ENCODE assay signal across 16 mouse cellular contexts in genomic region chr4:116192286-116192835, GRCm38 (mm10). TPM values are rescaled to one million over a fixed set of nuclear protein-coding genes. Genes with fewer than 3 reads are reported as not detected.
DNase-seq lines count a peak whose midpoint lies in the region; ATAC-seq and TF ChIP-seq lines count a peak whose summit lies in the region.
"Had no signal": no experiment of that assay in that cellular context is flagged by ENCODE, and none has a peak within 500 bp of the region (broad histone marks: within the 10 kb centered on the region; RNA-seq: fewer than 3 reads in every experiment).

No protein-coding gene starts in this region.

- no peaks in the 10 kb centered on the region for H3K27me3 ChIP-seq in heart, embryonic 10.5 days (ENCODE audit: insufficient read depth, poor library complexity, severe bottlenecking)
- no peaks in the 10 kb centered on the region for H3K27me3 ChIP-seq in lung, postnatal 0 days (replicated peaks; ENCODE audit: insufficient read depth, low read length)
- H3K27me3 ChIP-seq: heart, embryonic 13.5 days had no signal

- H3K4me2 ChIP-seq in lung, postnatal 0 days (replicated peaks; ENCODE audit: low read depth, low read length), result no peak overlapping the region
- H3K4me2 ChIP-seq: heart, embryonic 13.5 days; lung, embryonic 14.5 days had no signal

- TF ChIP-seq CTCF in lung, postnatal 0 days (IDR thresholded peaks at IDR 0.05), result no peak

- no peak overlapping the region for H3K9ac ChIP-seq in lung, postnatal 0 days (replicated peaks; ENCODE audit: low read depth)
- H3K9ac ChIP-seq: heart, embryonic 13.5 days; lung, embryonic 14.5 days had no signal

- no peaks in the 10 kb centered on the region for H3K9me3 ChIP-seq in heart, embryonic 10.5 days
- H3K9me3 ChIP-seq in lung, postnatal 0 days (ENCODE audit: low read length), result no peaks in the 10 kb centered on the region
- H3K9me3 ChIP-seq: heart, embryonic 13.5 days had no signal

- no peaks in the 10 kb centered on the region for H3K36me3 ChIP-seq in heart, embryonic 10.5 days
- no peaks in the 10 kb centered on the region for H3K36me3 ChIP-seq in lung, postnatal 0 days (ENCODE audit: insufficient read depth, low read length)
- H3K36me3 ChIP-seq: heart, embryonic 13.5 days had no signal

- TF ChIP-seq EP300 in lung, postnatal 0 days (IDR thresholded peaks at IDR 0.05), result no peak

- H3K27ac ChIP-seq in heart, embryonic 10.5 days, result no peak overlapping the region
- no peak overlapping the region for H3K27ac ChIP-seq in lung, postnatal 0 days (ENCODE audit: low read length)
- H3K27ac ChIP-seq: heart, embryonic 13.5 days had no signal

- ATAC-seq in lung, postnatal 0 days, result peak; percentile 37
- 0 out of 2 replicates have a peak, but pooled peaks have one; percentile 39 for ATAC-seq in common myeloid progenitor, adult 5-6 weeks (replicated peaks; ENCODE audit: low read depth, poor library complexity, severe bottlenecking)
- ATAC-seq: hindbrain, embryonic 16.5 days had no signal

- H3K4me3 ChIP-seq in heart, embryonic 10.5 days, result no peak overlapping the region
- H3K4me3 ChIP-seq in lung, postnatal 0 days (ENCODE audit: low read depth, low read length), result no peak overlapping the region
- H3K4me3 ChIP-seq: heart, embryonic 13.5 days had no signal

- peak; percentile 94 for DNase-seq in heart, adult 11 months
- no peak for DNase-seq in heart, embryonic 10.5 days (ENCODE audit: low spot score)
- no peak for DNase-seq in lung, postnatal 0 days (ENCODE audit: low spot score)
- no peak for DNase-seq in lung, adult 18-20 months
- DNase-seq in kidney, postnatal 4 days, result peak; percentile 43 to 58
- no peak for DNase-seq in layer of hippocampus, postnatal 25 days (ENCODE audit: extremely low spot score in 1 of 2, low spot score in 1 of 2)
- DNase-seq: cerebellum, adult 2 months; lung, embryonic 14.5 days had no signal

- H3K4me1 ChIP-seq in heart, embryonic 10.5 days, result peaks cover 13% of the 10 kb centered on the region; the same call in 1 of the 2 replicates
- H3K4me1 ChIP-seq in lung, postnatal 0 days (ENCODE audit: insufficient read depth, low read depth, low read length), result no peaks in the 10 kb centered on the region

- WGBS in heart, embryonic 10.5 days, result 49% methylated on average over 4 of the region's 4 CpGs
- WGBS in lung, postnatal 0 days, result 30% methylated on average over 4 of the region's 4 CpGs

RNA-seq across cellular contexts. Expression of gene Gm49337, which starts 19.2 kb away (rescaled TPM):
- polyA plus RNA-seq in heart, embryonic 10.5 days (2016; fragmentation: Nextera tagmentation; extraction: Ambion mirVana), result not detected in 2 replicates
- polyA plus RNA-seq in lung, postnatal 0 days (2015; fragmentation: Nextera tagmentation; extraction: Ambion mirVana), result not detected in 2 replicates
- 0.41 and 0.63 TPM in 2 replicates for total RNA-seq in common myeloid progenitor, adult 5-6 weeks (2017)
- total RNA-seq in layer of hippocampus, postnatal 25 days (2021), result 1 to 10 TPM in 1 of 2 experiments, not detected in 1; 2.9 TPM
- total RNA-seq: midbrain, postnatal 0 days had no signal
- polyA plus RNA-seq: cerebellum, adult 2 months; heart, embryonic 13.5 days; hindbrain, embryonic 16.5 days; limb, embryonic 11.5 days; lung, embryonic 14.5 days; midbrain, postnatal 0 days; neural tube, embryonic 14.5 days had no signal

RNA-seq across cellular contexts. Expression of gene 1700042G07Rik, which starts 19.2 kb away (rescaled TPM):
- not detected in 2 replicates for polyA plus RNA-seq in heart, embryonic 10.5 days (2016; fragmentation: Nextera tagmentation; extraction: Ambion mirVana)
- polyA plus RNA-seq in lung, postnatal 0 days (2015; fragmentation: Nextera tagmentation; extraction: Ambion mirVana), result not detected in 2 replicates
- not detected in 2 replicates for total RNA-seq in common myeloid progenitor, adult 5-6 weeks (2017)
- not detected for total RNA-seq in layer of hippocampus, postnatal 25 days (2021)
- total RNA-seq: left cerebral cortex, adult 18-20 months; megakaryocyte, adult 5-6 weeks; midbrain, postnatal 0 days had no signal
- polyA plus RNA-seq: cerebellum, adult 2 months; heart, embryonic 13.5 days; hindbrain, embryonic 16.5 days; limb, embryonic 11.5 days; lung, embryonic 14.5 days; midbrain, postnatal 0 days; neural tube, embryonic 14.5 days had no signal

RNA-seq across cellular contexts. Expression of gene Tspan1, which starts 25.0 kb away (rescaled TPM):
- polyA plus RNA-seq in heart, embryonic 10.5 days (2016; fragmentation: Nextera tagmentation; extraction: Ambion mirVana), result 0.10 TPM in 1 of 2 replicates, not detected in the other
- 118 and 131 TPM in 2 replicates for polyA plus RNA-seq in lung, postnatal 0 days (2015; fragmentation: Nextera tagmentation; extraction: Ambion mirVana)
- total RNA-seq in common myeloid progenitor, adult 5-6 weeks (2017), result not detected in 2 replicates
- not detected for total RNA-seq in layer of hippocampus, postnatal 25 days (2021)
- total RNA-seq: megakaryocyte, adult 5-6 weeks had no signal

RNA-seq across cellular contexts. Expression of gene Pik3r3, which starts 29.1 kb away (rescaled TPM):
- polyA plus RNA-seq in heart, embryonic 10.5 days (2016; fragmentation: Nextera tagmentation; extraction: Ambion mirVana), result 17.2 and 22.7 TPM in 2 replicates
- 10.0 and 11.7 TPM in 2 replicates for polyA plus RNA-seq in lung, postnatal 0 days (2015; fragmentation: Nextera tagmentation; extraction: Ambion mirVana)
- total RNA-seq in common myeloid progenitor, adult 5-6 weeks (2017), result 0.05 and 0.14 TPM in 2 replicates
- total RNA-seq in layer of hippocampus, postnatal 25 days (2021), result 10 to 100 TPM; 40.1 to 41.7 TPM

RNA-seq across cellular contexts. Expression of gene Lurap1, which starts 41.2 kb away (rescaled TPM):
- polyA plus RNA-seq in heart, embryonic 10.5 days (2016; fragmentation: Nextera tagmentation; extraction: Ambion mirVana), result 1.4 and 1.9 TPM in 2 replicates
- 2.6 and 2.8 TPM in 2 replicates for polyA plus RNA-seq in lung, postnatal 0 days (2015; fragmentation: Nextera tagmentation; extraction: Ambion mirVana)
- total RNA-seq in common myeloid progenitor, adult 5-6 weeks (2017), result 0.09 and 0.15 TPM in 2 replicates
- total RNA-seq in layer of hippocampus, postnatal 25 days (2021), result 10 to 100 TPM; 19.7 to 23.7 TPM
- total RNA-seq: megakaryocyte, adult 5-6 weeks had no signal

Comparison
In these comparisons a context has a peak if more than half of its experiments do, and no peak if none do; other contexts are left out.
1. DNase-seq: peak in heart, adult 11 months (single experiment) and kidney, postnatal 4 days (2 of 2); none in heart, embryonic 10.5 days (single experiment), lung, postnatal 0 days (single experiment), lung, adult 18-20 months (0 of 2) and layer of hippocampus, postnatal 25 days (0 of 2).